Mouse (Mus musculus) thymus, postnatal 0 days (tissue): ENCODE data around the gene Nlgn1. TPM values are rescaled to one million over a fixed set of nuclear protein-coding genes. Genes with fewer than 3 reads are reported as not detected.

Source experiments
- DNase-seq: peaks from one replicate; pipeline ENCODE4 v3.0.0-alpha.2; 2015; ENCODE audit warnings: low spot score
- polyA plus RNA-seq: library from polyadenylated mRNA; unstranded; fragments of >200 nt; fragmentation: Nextera tagmentation; extraction: Ambion mirVana; gene quantifications from 2 replicates; pipeline ENCODE4 v1.2.1, GENCODE M21; 2015

The Nlgn1 gene
- polyA plus RNA-seq, 1 experiment from 2014 or later, result 2.3 TPM

DNA sequence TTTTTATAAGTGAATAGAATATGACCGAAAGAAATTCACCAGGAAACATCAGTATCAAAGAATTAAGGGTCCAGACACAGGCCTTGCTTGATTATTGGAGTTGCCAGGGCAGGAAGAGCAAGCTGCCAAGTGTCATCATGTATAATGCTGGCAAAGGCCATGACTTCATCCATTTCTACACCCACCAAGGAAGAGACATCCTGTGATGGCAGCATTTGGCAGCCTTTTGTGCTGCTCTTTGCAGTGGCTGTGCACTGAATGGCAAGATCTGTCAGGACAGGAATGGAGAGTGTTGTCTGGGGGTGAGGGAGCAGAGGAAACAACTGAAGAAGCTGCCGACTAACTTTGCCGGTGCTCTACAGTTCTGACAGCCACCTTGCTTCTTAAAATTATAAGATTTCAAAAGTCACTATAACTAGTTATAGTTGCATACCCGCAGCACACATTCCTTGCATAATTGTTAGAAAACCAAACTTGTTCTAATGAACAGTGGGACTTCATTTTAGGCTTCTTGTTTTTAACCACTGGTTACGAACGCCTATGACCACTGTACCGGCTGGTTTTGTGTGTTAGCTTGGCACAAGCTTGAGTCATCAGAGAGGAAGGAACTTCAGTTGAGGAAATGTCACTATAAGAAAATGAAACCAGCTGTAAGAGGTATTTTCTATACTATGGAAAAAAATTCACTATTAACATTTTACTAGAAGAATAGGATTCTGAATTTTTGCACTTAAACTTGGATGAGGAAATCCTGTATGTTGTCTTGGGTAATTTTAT, 487.4 kb downstream of the Nlgn1 start:
- no peak for DNase-seq

DNA sequence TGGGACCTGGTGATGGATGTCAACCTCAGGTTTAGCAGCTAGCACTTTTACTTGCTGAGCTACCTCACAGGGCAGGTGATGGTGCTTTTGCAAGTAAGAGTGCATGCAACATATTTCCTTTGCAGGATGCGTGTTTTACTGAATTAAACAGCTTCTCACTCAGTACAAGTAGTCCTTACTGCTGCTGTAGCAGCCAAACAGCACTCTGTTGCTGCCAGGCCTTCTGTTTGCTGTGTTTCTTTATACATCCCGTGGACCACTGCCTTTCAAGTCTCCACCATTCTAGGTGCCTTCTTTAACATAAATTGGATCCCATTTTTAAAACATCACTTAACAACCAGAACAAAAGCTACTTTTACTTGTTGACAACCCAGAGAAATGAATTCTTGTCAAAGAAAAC, 502.0 kb downstream of the Nlgn1 start:
- DNase-seq, result no peak

DNA sequence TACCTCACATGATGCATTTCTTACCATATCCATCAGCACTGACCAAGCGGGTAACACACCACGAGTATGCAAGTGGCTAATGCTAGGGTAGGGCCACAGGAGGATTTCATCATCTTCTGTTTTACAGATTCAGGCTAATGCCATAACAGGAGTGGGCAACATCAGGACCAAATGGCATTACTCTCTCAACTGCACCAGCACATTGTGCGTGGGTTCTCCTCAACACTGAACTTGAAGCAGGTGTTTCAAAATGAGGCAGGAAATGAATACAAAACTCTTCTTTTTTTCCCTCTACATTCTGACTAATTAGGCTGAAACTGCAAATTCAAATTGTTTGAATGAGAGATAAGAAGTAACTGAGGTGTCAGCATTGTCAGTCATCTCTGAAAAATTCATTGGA, 518.9 kb downstream of the Nlgn1 start:
- DNase-seq, result no peak

DNA sequence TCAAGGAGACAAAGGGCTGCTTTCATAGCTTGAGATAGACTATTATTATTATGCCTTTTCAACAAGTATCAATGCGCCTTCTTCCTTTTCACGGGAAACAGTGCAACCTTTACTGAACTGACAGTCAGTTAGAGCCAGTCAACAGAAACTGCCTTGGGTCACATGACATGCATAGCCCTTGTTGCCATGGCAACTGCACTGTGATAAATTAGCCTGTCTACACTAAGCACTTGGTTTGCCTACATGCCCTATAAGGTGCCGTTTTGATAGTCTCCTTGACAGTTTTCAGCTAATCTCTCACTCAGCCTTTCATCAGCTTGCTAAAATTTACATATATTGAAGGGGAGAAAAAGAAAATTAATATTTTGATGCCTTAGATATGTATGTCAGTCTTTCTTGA, 524.7 kb downstream of the Nlgn1 start:
- no peak for DNase-seq

DNA sequence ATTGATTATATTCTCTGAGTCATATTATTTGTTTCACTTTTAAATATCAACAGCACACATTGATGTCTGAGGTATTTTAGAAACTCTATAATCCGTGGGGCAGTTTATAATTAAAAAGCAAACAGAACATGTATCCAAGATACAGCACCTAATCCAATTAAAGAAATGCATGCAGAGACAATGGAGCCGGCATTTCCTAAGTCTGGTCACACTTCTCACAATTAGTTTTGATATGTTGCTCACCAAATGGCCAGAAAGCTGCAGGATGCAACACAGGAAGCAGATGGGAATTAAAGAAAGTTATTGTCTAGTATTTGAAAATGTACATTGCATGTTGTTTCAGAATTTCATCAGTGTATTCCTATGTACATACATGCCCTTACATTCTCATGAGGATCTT, 550.6 kb downstream of the Nlgn1 start:
- no peak for DNase-seq

DNA sequence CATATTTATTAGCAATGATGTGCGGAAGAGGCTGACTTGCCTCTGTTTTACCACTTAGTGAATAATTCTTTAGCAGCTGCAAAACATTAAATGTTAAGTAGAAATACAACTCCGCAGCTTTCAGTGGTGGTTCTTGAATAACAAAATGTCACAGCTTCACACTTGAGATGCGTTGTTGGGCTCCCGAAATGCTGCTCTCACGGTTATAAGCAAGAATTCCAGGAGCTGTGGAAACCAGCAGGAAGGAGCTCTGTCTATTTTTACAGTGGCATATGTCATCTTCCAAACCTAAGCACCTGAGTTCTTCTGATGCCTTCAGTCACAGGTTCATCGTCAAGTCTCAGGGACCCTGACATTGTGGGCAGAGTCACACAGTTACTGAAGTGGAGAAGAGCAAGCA, 556.8 kb downstream of the Nlgn1 start:
- no peak for DNase-seq

DNA sequence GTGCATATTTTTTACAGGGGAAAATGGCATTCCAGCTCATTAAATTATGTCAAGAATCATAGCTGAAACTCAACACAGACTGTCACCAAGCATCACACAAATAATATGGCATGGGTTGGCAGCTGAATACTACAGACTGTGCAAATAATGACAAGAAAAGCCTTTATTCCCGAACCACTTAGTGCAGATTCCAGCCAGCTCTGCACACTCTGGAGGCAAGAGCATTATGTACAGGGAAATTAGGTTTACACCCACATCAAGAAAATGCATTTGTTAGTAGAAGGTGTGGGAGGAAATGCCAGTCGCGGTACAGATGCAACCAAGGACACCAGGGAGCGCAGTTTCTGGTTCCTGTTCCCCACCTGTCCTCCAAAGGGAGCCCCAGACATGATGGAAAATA, 558.4 kb downstream of the Nlgn1 start:
- DNase-seq, result no peak

DNA sequence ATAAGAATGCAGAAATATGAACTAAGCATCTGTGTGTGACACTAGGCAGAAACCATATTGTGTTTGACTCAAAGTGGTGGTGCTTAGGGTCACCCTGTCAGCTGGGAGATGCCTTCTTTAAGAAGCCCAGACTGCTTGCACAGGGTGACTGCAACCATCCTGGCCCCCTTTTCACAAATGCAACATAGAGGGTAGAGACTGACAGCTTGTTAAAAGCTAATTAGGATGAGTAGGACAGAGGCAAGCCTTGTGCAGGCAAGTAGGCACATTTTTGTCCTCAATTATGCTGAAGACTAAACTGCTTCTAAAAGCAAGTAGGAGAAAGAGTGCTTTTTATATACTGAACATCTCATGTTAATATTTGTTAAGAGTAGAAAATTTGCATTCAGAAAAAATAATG, 558.8 kb downstream of the Nlgn1 start:
- no peak for DNase-seq

DNA sequence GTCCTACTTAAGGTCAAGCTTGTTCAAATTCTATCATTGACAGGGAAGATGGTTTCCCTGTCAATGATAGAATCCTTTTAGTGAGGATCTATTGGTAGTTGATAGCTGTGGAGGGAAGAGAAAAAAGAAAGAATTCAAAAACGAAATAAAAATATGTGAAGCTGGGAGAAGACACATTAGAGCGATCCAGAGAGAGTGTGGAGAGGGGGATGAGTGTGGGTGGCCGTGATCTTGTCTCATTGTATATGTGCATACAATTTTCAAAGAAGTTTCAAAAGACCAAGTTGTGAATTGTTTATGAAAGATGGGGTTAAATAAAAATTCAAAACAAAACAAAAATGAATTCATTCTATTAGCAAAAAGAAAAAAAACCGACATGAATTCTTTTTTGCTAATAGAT, 568.6 kb downstream of the Nlgn1 start:
- no peak for DNase-seq

DNA sequence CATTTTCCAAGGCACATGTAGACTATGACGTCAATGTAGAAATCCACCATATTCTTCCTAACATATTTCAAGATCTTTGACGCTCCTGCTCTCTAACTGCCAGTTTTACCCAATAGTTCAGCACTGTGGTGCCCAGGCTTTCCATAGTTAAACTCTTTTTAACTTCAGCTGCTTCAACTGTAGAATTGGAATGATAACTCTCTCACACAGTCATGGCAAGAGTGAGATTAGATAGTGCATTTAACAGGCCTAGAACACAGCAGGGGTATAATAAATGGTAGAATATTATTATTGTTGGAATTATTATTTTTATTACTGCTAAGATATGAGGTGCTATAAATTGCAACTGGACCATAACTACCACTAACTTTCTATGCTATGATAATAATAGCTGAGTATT, 574.4 kb downstream of the Nlgn1 start:
- no peak for DNase-seq

DNA sequence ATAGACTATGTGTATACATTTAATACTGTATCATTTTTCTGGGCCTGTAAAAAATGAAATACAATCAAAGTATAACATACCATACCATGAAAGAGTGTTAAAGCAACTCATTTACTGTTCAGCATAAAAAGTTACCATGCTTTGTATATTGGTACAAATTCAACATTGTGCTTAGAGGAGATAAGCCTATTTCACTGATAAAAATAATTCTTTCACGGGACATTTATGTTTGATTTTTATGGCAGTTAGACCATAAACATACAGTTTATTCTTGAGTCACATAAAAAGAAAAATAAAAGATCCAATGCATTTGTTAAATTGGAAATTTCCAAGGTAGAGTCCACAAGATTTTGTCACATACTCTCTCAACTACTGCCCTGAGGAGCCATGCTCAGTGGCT, 608.1 kb downstream of the Nlgn1 start:
- no peak for DNase-seq

DNA sequence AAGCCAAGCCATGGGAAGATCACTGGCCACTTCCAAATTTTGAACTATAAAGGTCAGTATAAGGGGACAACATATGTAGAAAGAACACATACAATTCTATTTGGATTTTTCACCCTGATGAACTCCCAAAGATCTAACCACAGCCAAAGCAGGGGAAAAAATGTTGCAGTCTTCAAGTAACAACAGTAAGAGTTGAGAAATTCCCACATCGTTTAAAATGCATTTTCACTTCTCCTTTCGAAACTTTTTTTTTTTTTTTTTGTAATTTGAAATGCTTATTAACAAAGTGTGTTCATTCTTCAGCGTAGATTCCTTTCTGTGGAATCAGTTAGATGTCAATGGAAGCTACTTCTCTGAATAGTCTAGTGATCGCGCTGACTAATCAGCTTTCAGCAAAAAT, 610.8 kb downstream of the Nlgn1 start:
- DNase-seq, result no peak

DNA sequence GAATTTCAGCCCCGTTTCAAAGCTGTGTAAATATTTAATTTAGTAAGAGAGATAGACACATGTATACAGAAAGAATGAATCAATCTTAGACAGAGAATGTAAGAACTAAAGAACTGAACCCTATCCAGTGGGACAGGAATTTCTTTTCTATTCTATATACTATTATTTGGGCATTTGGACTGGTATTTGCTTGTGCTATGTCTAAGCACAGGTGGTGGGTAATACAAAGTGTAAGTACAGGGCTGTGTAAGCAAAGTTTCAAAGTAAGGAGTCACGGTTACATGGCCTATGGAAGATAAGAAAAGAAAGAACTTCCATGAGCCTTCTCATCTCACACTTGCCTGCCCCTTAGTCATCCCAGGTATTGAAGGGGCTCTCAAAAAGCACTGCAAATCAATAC, 624.9 kb downstream of the Nlgn1 start:
- DNase-seq, result no peak

DNA sequence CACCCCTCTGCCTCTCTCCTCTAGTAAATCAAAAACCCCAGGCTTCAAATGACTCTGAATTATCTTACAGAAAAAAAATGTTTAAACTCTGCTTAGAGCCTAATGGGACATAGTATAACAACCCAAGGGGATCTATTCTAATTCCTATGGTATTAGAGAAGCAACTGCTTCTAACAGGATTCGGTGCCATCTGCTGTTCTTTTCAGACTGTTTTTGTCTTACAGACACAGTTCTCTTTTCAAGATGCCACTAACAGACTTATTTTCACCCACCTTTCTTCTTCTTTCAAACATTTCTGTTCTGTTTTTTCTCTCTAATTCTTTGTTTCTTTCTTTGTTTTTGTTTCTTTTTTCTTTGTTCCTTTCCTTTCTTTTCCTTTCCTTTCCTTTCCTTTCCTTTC, 635.0 kb downstream of the Nlgn1 start:
- no peak for DNase-seq

DNA sequence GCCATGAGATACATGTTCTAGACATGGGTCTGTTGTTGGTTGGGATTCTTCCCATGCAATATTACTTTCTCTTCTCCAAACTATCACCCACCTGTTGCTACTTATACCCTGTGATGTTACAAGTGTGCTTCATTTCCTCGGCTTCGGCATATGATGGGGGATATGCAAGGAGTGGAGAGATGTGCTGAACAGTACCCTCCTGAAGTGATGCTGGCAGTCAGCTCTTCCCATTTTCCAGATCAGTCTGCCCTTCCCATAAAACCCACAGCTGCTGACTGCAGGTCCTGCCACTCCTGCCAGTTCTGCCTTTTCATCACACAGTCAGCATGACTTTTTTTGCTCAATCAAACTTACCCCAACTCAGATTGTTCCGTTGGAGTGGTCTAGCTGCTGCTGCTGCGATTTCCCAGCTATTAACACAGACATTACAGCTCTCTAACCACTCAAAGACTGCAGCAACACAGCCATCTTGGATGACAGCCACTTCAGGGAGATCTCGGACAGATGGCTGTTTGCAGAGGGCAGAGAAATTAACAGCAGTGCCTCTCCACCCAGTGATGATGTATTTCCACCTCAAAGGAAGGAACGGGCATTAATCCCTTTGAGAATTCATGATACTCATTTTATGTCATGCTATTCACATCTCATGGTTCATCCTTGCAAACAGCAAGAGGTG, 643.3 kb downstream of the Nlgn1 start:
- no peak for DNase-seq

DNA sequence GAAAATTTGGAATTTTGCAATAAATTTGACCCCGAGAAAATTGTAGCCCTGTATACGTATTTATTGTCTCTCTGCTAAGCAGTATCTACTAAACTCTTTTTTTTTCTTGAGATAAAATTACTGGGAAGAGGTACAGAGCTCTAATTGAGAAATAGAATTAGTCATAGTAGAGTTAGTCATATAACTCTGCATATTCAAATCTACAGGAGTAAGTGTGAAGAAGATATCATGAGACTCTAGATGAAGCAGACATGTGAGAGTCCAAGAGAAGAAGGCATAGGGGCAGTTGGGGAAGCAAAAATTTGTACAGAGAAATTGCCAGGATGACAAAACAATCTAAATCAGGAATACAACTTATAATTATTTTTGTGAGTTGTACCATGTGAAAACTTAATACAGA, 648.6 kb downstream of the Nlgn1 start:
- no peak for DNase-seq

DNA sequence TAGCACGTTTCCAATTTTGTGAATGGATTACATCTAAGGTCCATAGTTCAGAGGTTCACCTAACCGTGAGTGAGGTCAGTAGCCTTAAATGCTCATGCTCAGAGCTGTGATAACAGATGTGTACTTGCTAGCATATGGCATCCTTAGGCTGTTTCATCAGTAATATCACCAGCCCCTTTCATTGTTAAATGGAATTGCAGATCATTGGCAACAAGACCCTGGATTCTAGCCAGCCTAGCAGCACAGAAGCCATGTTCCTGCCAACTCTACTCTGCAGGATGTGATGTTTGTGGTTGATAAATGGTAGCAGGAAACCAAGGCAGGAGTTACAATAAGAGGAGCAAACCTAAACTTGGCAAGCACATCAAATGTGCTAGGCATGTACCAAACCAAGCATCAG, 652.9 kb downstream of the Nlgn1 start:
- DNase-seq, result no peak

DNA sequence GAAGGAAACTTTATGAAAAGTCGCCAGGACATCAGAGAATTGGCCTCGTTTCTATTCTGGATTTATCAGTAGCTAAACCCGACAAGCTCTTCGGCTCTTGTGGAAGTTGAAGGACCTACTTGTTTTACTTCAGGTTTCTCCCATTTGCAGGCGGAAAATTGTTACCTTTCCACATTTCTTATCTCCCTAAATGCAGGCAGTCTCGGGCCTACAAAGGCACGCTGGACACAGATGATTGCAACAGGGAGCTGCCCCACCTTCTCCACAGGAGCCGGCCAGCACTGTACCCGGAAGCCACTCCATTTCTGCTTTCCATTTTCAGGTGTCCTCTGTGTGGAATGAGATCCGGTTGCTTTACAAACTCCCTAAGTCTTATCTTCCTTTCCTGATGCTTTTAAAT, 656.4 kb downstream of the Nlgn1 start:
- DNase-seq, result no peak

DNA sequence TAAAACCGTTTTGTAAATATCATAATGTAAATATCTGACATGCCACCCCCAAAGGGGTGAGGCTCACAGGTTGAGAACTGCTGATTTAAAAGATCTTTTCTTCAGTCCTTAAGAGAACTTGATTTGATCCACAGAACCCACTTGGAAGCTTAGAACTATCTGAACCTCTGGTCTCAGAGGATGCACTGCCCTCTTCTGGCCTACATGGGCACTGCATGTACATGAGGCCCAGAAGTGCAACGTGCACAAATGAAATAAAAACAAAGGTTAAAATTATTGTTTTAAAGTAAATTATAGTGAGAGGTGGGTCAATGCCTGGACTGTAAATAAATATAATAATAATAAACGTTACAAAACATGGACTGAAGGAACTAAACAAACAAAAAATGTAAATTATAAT, 657.2 kb downstream of the Nlgn1 start:
- no peak for DNase-seq

DNA sequence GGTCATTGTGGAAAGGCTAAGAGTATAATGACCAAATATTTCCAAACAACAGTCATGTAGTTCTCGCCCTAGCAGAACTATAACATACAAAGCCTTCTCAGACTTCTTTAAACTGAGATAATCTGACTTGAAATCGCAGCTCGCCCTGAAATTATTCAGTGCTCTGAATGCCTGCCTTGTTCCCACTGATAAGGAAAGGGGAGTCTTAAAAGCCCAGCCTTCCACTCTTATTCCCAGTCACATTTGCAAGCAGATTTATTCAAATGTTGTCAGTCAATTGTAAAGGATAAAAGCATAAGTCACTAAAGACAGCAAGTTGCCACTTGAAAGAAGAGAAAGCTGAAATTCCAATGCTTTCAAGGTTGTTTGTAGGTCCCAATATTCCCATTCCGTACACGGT, 658.9 kb downstream of the Nlgn1 start:
- DNase-seq, result no peak

DNA sequence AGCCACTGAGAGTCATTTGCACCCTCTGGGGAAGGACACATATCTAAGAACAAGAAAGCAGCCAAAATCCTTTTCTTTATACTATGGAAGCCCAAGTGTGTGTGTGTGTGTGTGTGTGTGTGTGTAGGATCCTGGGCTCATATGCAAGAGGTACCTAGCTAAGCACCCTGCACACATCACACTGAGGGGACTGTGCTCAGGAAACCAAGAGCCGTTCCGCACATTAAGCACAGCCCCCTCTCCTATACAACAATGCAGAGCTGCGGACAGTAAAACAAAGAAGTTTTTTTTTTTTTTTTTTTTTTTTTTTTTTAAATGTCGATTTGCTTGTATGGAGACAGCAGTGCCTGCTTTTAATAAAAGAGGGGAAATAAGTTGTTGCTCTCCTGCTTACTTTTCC, 659.5 kb downstream of the Nlgn1 start:
- DNase-seq, result no peak

DNA sequence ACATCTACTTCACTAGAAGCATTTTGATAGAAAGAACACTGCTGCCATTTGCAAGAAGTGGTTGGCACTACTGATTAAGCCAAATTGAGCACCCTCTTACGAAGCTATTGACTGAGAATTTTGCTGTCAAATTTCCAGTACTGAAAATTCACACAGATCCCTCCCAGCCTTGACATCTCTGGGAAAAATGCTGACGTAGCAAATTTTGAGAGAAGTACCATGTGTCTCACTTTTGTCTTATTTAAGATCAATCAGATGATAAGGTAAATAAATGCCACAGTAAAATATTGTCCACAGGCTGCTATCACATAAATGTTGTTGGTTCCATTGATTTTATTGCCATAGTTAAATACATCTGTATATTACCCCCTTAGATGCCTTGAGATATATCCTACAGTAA, 668.8 kb downstream of the Nlgn1 start:
- DNase-seq, result no peak

DNA sequence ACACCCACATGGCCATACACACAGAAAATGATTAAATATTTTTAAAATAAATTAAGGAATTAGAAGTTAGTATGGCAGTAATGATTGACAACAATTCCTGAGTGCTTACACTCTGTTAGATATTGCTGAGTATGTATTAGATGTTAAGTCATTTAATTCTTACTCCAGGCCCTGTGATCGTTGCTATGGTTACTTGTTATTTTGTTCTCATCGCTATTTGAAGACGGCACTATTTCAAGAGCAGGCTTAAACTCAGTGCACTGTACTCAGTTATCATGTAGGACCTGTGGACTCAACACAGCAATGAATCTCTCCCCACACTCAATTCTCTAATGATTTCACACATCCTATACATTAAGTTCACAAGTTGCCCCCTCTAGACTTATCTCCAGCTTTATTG, 672.0 kb downstream of the Nlgn1 start:
- no peak for DNase-seq
